Mouse (Mus musculus): ENCODE measurements around the gene Tmem50a.

- TF ChIP-seq POLR2A (IDR thresholded peaks at IDR 0.05; ENCODE audit: borderline replicate concordance, low read depth, low read length) (no peak), CTCF (IDR thresholded peaks at IDR 0.05; ENCODE audit: low read depth, low read length) (no peak)
Measured at GRCm38 (mm10) chr4:134914122-134914863, 531 bp downstream of the Tmem50a start.
